Mouse (Mus musculus) forebrain, embryonic 12.5 days (tissue): ENCODE data around the gene Mpzl2. TPM values are rescaled to one million over a fixed set of nuclear protein-coding genes. Genes with fewer than 3 reads are reported as not detected.
"Not testable (repeated sequence)": the region's sequence is repeated elsewhere in the genome, so short reads cannot be mapped to it uniquely, and the experiment has no call there.

Experiments used
- ATAC-seq: fragments of 200-750 bp; cut with Nextera tagmentation; 2 replicates; pipeline ENCODE4 v1.8.0; 2017; ENCODE audit warnings: moderate TSS enrichment; ENCODE audit not compliant: low FRiP score
- H3K27ac ChIP-seq: fragments of 300-500 bp; sonication (generic); 2 replicates; pipeline ENCODE4 v1.5.1; 2016; ENCODE audit warnings: mild to moderate bottlenecking
- H3K27me3 ChIP-seq: fragments of 300-500 bp; sonication (generic); 2 replicates; pipeline ENCODE4 v1.6.1; 2016; ENCODE audit warnings: mild to moderate bottlenecking
- H3K36me3 ChIP-seq: fragments of 300-500 bp; sonication (generic); replicated peaks from 2 replicates; pipeline ENCODE4 v1.6.1; 2016; ENCODE audit warnings: mild to moderate bottlenecking
- H3K4me1 ChIP-seq: fragments of 300-500 bp; sonication (generic); 2 replicates; pipeline ENCODE4 v1.6.1; 2016
- H3K4me2 ChIP-seq: fragments of 300-500 bp; sonication (generic); 2 replicates; pipeline ENCODE4 v1.6.1; 2016; ENCODE audit warnings: mild to moderate bottlenecking, moderate library complexity
- H3K4me3 ChIP-seq: fragments of 300-500 bp; sonication (generic); replicated peaks from 2 replicates; pipeline ENCODE4 v1.5.1; 2016; ENCODE audit warnings: mild to moderate bottlenecking
- H3K9ac ChIP-seq: fragments of 300-500 bp; sonication (generic); 2 replicates; pipeline ENCODE4 v1.6.1; 2016; ENCODE audit warnings: mild to moderate bottlenecking
- H3K9me3 ChIP-seq: fragments of 300-500 bp; sonication (generic); 2 replicates; pipeline ENCODE4 v1.6.1; 2016
- WGBS: fragments of 180-500 bp; shearing (Covaris S2); methylation state at CpG from one replicate; pipeline ENCODE4 v1.1.7; 2016; 5-methylcytosine and 5-hydroxymethylcytosine counted together
- polyA plus RNA-seq: library from polyadenylated mRNA; unstranded; fragments of >200 nt; fragmentation: Nextera tagmentation; extraction: Ambion mirVana; gene quantifications from 2 replicates; pipeline ENCODE4 v1.2.1, GENCODE M21; 2016

The Mpzl2 gene
- polyA plus RNA-seq, 1 experiment from 2014 or later: 1.2 TPM

DNA sequence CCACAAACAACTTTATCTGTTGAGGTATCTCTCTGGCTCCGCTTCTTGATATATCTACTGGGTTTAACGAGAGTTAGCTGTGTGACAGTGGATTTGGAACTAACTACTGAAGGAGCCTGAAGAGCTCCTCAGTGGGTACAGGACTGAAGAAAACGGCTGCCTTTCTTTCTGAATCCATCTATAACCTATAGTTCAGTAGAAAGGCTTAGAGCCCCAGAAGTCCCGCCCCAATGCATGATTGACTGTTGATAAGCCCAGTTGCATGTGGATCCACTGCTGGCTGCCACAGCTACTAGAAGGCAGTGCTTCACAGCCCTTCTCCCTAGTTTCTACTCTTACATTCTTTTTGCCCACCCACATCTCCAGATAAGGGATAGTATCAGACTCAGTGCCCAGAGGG, 29.1 kb upstream of the Mpzl2 start:
- Histone ChIP-seq H3K9me3 (no peaks in the 10 kb centered on the region), H3K27me3 (peaks cover 4% of the 10 kb centered on the region; the same call in 1 of the 2 replicates), H3K4me1 (no peaks in the 10 kb centered on the region), H3K4me2 (no peak overlapping the region), H3K36me3 (no peaks in the 10 kb centered on the region), H3K4me3 (no peak overlapping the region), H3K9ac (no peak overlapping the region), H3K27ac (no peak overlapping the region)
- ATAC-seq: no peak
- 81% methylated on average over 4 of the region's 4 CpGs for WGBS

- Histone ChIP-seq H3K27ac (no peak overlapping the region), H3K4me2 (no peak overlapping the region), H3K9ac (no peak overlapping the region), H3K4me3 (no peak overlapping the region), H3K36me3 (no peaks in the 10 kb centered on the region), H3K9me3 (no peaks in the 10 kb centered on the region), H3K4me1 (no peaks in the 10 kb centered on the region), H3K27me3 (peaks cover 4% of the 10 kb centered on the region; the same call in 1 of the 2 replicates)
- no peak for ATAC-seq
- WGBS: 58% methylated on average over 6 of the region's 6 CpGs
Observed at GRCm38 (mm10) chr9:45011291-45011690, 28.3 kb upstream of the Mpzl2 start.

DNA sequence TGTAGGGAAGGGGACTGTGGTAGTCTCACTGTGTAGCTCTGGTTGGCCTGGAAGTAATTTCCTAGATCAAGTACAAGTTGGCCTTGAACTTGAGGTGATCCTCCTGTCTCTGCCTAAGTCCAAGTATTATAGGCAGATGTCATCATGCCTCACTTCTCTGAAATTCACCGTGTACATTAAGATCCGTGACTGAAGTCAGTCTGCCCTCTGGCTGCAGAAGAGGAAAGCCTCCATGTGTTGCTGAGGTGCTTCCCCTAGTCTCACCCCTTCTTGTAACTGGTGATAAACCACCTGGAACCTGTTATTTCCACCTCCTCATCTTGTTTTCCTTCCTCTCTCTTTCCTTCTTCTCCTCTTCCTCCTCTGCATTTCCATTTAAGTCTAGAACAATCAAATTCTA, 24.7 kb upstream of the Mpzl2 start:
- Histone ChIP-seq H3K4me1 (no peaks in the 10 kb centered on the region), H3K27ac (no peak overlapping the region), H3K4me2 (no peak overlapping the region), H3K36me3 (no peaks in the 10 kb centered on the region), H3K9ac (no peak overlapping the region), H3K9me3 (no peaks in the 10 kb centered on the region), H3K4me3 (no peak overlapping the region), H3K27me3 (peaks cover 4% of the 10 kb centered on the region; the same call in 1 of the 2 replicates)
- ATAC-seq: no peak
- WGBS: 45% methylated on average over 2 of the region's 2 CpGs

DNA sequence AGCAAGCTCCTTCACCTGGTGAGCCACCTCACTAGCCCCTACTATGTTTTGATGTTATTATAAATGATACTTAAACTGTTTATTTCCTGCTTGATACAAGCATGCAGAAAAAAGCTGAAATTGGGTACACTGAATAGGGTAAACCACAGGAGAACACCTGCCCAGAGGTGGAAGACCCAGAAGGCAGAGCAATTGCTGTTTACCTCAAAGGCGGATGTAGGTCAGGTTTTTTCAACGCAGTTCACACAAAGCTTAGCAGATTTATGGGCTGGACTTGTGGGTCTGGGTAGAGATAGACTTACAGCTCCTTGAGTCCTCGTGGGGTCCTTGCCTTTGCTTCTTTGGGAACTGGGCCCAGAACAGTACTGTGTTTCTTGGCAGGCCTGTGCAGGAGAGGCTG, 23.8 kb upstream of the Mpzl2 start:
- Histone ChIP-seq H3K4me3 (no peak overlapping the region), H3K27me3 (0 out of 2 replicates have a peak, but pooled peaks cover 4% of the 10 kb centered on the region), H3K9me3 (no peaks in the 10 kb centered on the region), H3K27ac (no peak overlapping the region), H3K4me1 (no peaks in the 10 kb centered on the region), H3K9ac (no peak overlapping the region), H3K4me2 (no peak overlapping the region), H3K36me3 (no peaks in the 10 kb centered on the region)
- ATAC-seq: no peak
- WGBS: 77% methylated on average over 3 of the region's 3 CpGs

- WGBS: 90% methylated on average over 11 of the region's 11 CpGs
- no peak overlapping the region for H3K27ac ChIP-seq
- no peaks in the 10 kb centered on the region for H3K36me3 ChIP-seq
- H3K4me2 ChIP-seq: no peak overlapping the region
- no peak overlapping the region for H3K4me3 ChIP-seq
- H3K4me1 ChIP-seq: no peaks in the 10 kb centered on the region
- H3K9ac ChIP-seq: no peak overlapping the region
- no peak for ATAC-seq
- H3K9me3 ChIP-seq: no peaks in the 10 kb centered on the region
- no peaks in the 10 kb centered on the region for H3K27me3 ChIP-seq
Observed at GRCm38 (mm10) chr9:45018031-45018430, 21.6 kb upstream of the Mpzl2 start.

GRCm38 (mm10) chr9:45022800-45023199, 16.8 kb upstream of the Mpzl2 start:
- Histone ChIP-seq H3K27ac (no peak overlapping the region), H3K36me3 (no peaks in the 10 kb centered on the region), H3K27me3 (peaks cover 6% of the 10 kb centered on the region; the same call in 1 of the 2 replicates), H3K9me3 (no peaks in the 10 kb centered on the region), H3K9ac (no peak overlapping the region), H3K4me1 (no peaks in the 10 kb centered on the region), H3K4me2 (no peak overlapping the region), H3K4me3 (no peak overlapping the region)
- ATAC-seq: no peak
- WGBS: 11% methylated on average over 3 of the region's 3 CpGs

- H3K27ac ChIP-seq: no peak overlapping the region
- no peak overlapping the region for H3K4me2 ChIP-seq
- H3K4me3 ChIP-seq: no peak overlapping the region
- H3K9me3 ChIP-seq: no peaks in the 10 kb centered on the region
- H3K36me3 ChIP-seq: no peaks in the 10 kb centered on the region
- H3K27me3 ChIP-seq: peaks cover 6% of the 10 kb centered on the region; the same call in 1 of the 2 replicates
- 63% methylated on average over 3 of the region's 3 CpGs for WGBS
- no peak overlapping the region for H3K9ac ChIP-seq
- no peak for ATAC-seq
- H3K4me1 ChIP-seq: no peaks in the 10 kb centered on the region
Observed at GRCm38 (mm10) chr9:45023638-45024037, 16.0 kb upstream of the Mpzl2 start.

DNA sequence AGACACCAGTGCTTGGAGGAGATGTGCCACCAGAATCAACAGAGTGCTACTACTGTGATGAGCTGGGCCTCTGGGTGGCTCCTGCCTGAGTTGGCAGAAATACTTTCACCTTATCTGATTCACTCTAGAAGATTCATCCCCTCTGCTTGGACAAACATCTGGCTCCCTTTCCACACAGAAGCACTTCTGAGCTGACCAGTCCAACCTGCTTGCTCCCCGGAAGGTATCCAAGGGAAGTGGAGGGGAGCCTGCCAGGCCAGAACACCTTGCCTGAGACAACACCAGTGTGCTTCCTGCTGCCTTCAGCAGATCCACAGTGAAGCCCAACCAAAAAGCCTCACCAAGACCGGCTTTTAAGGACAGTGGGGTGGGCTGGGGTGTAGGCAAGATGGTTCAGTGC, 15.4 kb upstream of the Mpzl2 start:
- Histone ChIP-seq H3K9ac (no peak overlapping the region), H3K4me2 (no peak overlapping the region), H3K27me3 (peaks cover 6% of the 10 kb centered on the region; the same call in 1 of the 2 replicates), H3K4me3 (no peak overlapping the region), H3K4me1 (no peaks in the 10 kb centered on the region), H3K36me3 (no peaks in the 10 kb centered on the region), H3K27ac (no peak overlapping the region), H3K9me3 (no peaks in the 10 kb centered on the region)
- WGBS: 93% methylated on average over 2 of the region's 2 CpGs
- no peak for ATAC-seq

- WGBS: 74% methylated on average over 8 of the region's 8 CpGs
- H3K4me1 ChIP-seq: no peaks in the 10 kb centered on the region
- H3K9me3 ChIP-seq: no peaks in the 10 kb centered on the region
- H3K36me3 ChIP-seq: no peaks in the 10 kb centered on the region
- ATAC-seq: no peak
- no peak overlapping the region for H3K27ac ChIP-seq
- peaks cover 17% of the 10 kb centered on the region; the same call in 1 of the 2 replicates for H3K27me3 ChIP-seq
- H3K9ac ChIP-seq: no peak overlapping the region
- no peak overlapping the region for H3K4me2 ChIP-seq
- no peak overlapping the region for H3K4me3 ChIP-seq
Observed at GRCm38 (mm10) chr9:45027376-45027775, 12.2 kb upstream of the Mpzl2 start.

DNA sequence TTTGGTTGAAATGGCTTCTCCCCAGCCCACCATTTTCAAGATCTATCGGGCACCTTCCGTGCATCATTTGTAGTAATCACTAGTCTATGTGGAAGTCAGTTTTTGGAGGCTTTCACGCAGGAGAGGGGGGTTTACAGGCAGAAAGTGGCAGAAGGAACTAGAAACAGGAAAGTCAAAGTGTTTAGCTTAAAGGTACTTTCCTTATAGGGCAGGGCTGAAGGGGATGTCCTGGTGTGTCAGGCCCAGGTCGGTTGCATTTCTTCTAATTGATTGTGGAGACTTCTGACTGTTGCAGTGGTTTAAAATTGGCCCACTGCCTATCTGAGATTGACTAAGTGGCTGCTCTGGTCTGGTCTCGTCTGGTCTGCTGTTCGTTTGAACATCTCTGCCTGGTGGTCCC, 9.3 kb upstream of the Mpzl2 start:
- no peaks in the 10 kb centered on the region for H3K9me3 ChIP-seq
- WGBS: 73% methylated on average over 6 of the region's 6 CpGs
- no peak overlapping the region for H3K27ac ChIP-seq
- H3K27me3 ChIP-seq: peaks cover 17% of the 10 kb centered on the region; the same call in 1 of the 2 replicates
- no peak overlapping the region for H3K4me3 ChIP-seq
- no peaks in the 10 kb centered on the region for H3K36me3 ChIP-seq
- no peak overlapping the region for H3K4me2 ChIP-seq
- no peak overlapping the region for H3K9ac ChIP-seq
- H3K4me1 ChIP-seq: no peaks in the 10 kb centered on the region
- no peak for ATAC-seq

DNA sequence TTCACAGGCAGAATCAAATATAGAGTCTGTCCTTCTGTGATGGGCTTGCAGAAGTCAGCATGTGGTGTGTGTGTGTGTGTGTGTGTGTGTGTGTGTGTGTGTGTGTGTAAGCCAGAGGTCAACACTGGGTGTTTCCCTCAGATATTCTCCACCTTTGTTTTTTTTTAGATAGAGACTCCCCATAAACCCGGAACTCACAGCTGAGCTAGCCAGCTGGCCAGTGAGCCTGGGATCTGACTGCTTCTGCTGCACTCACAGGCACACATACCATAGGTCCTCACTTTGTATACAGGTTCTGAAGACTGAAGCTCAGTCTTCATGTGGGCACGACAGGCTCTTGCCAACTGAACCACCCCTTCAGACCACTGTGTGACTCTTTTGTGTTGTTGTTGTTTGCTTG, 7.3 kb upstream of the Mpzl2 start:
- 72% methylated on average over 2 of the region's 2 CpGs for WGBS
- peaks cover 12% of the 10 kb centered on the region for H3K27me3 ChIP-seq
- no peak overlapping the region for H3K9ac ChIP-seq
- no peaks in the 10 kb centered on the region for H3K36me3 ChIP-seq
- H3K27ac ChIP-seq: no peak overlapping the region
- H3K9me3 ChIP-seq: no peaks in the 10 kb centered on the region
- H3K4me3 ChIP-seq: no peak overlapping the region
- no peaks in the 10 kb centered on the region for H3K4me1 ChIP-seq
- no peak for ATAC-seq
- no peak overlapping the region for H3K4me2 ChIP-seq

DNA sequence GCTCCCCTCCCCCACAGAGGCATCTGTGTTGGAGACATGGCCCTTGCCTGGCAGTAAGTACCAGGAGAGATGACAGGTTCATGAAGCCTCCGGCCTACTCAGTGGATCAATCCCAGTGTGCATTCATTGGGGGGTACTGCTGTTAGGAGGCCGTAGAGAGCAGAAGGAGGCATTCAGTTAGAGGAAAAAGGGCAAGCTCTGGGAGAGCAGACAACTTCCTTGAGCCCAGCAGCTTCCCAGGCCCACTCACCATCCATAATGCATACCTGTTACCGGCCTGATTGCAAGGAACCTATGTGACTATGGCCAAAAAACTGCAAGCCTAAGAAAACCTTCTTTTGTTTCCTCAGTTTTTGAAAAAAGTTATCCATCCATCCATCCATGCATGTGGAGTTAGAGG, 5.1 kb upstream of the Mpzl2 start:
- WGBS: 77% methylated on average over 3 of the region's 3 CpGs
- no peak overlapping the region for H3K4me3 ChIP-seq
- no peak for ATAC-seq
- H3K27ac ChIP-seq: no peak overlapping the region
- H3K4me1 ChIP-seq: no peaks in the 10 kb centered on the region
- no peak overlapping the region for H3K9ac ChIP-seq
- H3K9me3 ChIP-seq: no peaks in the 10 kb centered on the region
- H3K27me3 ChIP-seq: peaks cover 33% of the 10 kb centered on the region
- H3K36me3 ChIP-seq: no peaks in the 10 kb centered on the region
- H3K4me2 ChIP-seq: no peak overlapping the region

GRCm38 (mm10) chr9:45037803-45038202, 1.8 kb upstream of the Mpzl2 start:
- not testable (repeated sequence) for H3K4me2 ChIP-seq, H3K9ac ChIP-seq, H3K4me1 ChIP-seq, H3K9me3 ChIP-seq, H3K4me3 ChIP-seq, H3K36me3 ChIP-seq, ATAC-seq, H3K27ac ChIP-seq
- peaks cover 54% of the 10 kb centered on the region for H3K27me3 ChIP-seq
- WGBS: 93% methylated on average over 1 of the region's 1 CpGs
